Mouse (Mus musculus) C2C12 (cell line): ENCODE measurements around the gene Rbms3.

Experiments
- CEBPB ChIP-seq: IDR thresholded peaks from one replicate; pipeline ENCODE4 v1.6.1; 2011; ENCODE audit warnings: low read depth, mild to moderate bottlenecking, control low read depth, moderate library complexity
- CTCF ChIP-seq: IDR thresholded peaks from one replicate; pipeline ENCODE4 v1.5.1; 2011; ENCODE audit not compliant: control insufficient read depth, insufficient read depth, insufficient read length
- FOSL1 ChIP-seq: IDR thresholded peaks from one replicate; pipeline ENCODE4 v1.8.0; 2011; ENCODE audit warnings: mild to moderate bottlenecking, low read length; ENCODE audit not compliant: poor library complexity, insufficient read depth, severe bottlenecking
- MAX ChIP-seq: IDR thresholded peaks from one replicate; pipeline ENCODE4 v1.6.1; 2011; ENCODE audit warnings: mild to moderate bottlenecking, control low read depth
- MYOD1 ChIP-seq: IDR thresholded peaks from one replicate; pipeline ENCODE4 v1.6.1; 2011; ENCODE audit warnings: low read depth; ENCODE audit not compliant: control insufficient read depth, insufficient read length
- MYOG ChIP-seq: IDR thresholded peaks from one replicate; pipeline ENCODE4 v1.6.1; 2011; ENCODE audit not compliant: control insufficient read depth, insufficient read length; ENCODE audit errors: extremely low read depth
- USF1 ChIP-seq: IDR thresholded peaks from one replicate; pipeline ENCODE4 v1.6.1; 2011; ENCODE audit warnings: low read depth, mild to moderate bottlenecking, control low read depth, moderate library complexity

GRCm38 (mm10) chr9:117041993-117042366 is 587.7 kb downstream of the Rbms3 start:
- TF ChIP-seq CTCF = no peak
- TF ChIP-seq MAX = no peak
- no peak for TF ChIP-seq USF1
- TF ChIP-seq CEBPB = no peak
- TF ChIP-seq MYOD1 = no peak
- TF ChIP-seq MYOG = no peak
- TF ChIP-seq FOSL1 = no peak
